ENCODE assay signal across 19 mouse cellular contexts in genomic region chr6:37400167-37400566, GRCm38 (mm10). TPM values are rescaled to one million over a fixed set of nuclear protein-coding genes. Genes with fewer than 3 reads are reported as not detected.
DNase-seq lines count a peak whose midpoint lies in the region; ATAC-seq and TF ChIP-seq lines count a peak whose summit lies in the region.
"Had no signal": no experiment of that assay in that cellular context is flagged by ENCODE, and none has a peak within 500 bp of the region (broad histone marks: within the 10 kb centered on the region; RNA-seq: fewer than 3 reads in every experiment).

No protein-coding gene starts in this region.

- no peak for TF ChIP-seq CTCF in lung, embryonic 14.5 days (IDR thresholded peaks at IDR 0.05; ENCODE audit: low read depth)
- TF ChIP-seq CTCF in stomach, postnatal 0 days (IDR thresholded peaks at IDR 0.05; ENCODE audit: low read depth), result no peak

- no peaks in the 10 kb centered on the region for H3K36me3 ChIP-seq in heart, embryonic 12.5 days
- peaks cover 5% of the 10 kb centered on the region; the same call in 1 of the 2 replicates for H3K36me3 ChIP-seq in lung, embryonic 14.5 days (ENCODE audit: insufficient read depth)
- H3K36me3 ChIP-seq in heart, embryonic 16.5 days (ENCODE audit: control insufficient read depth, insufficient read depth), result no peaks in the 10 kb centered on the region
- H3K36me3 ChIP-seq in stomach, postnatal 0 days (ENCODE audit: control insufficient read depth, insufficient read depth, low read length), result no peaks in the 10 kb centered on the region
- H3K36me3 ChIP-seq: embryonic facial prominence, embryonic 15.5 days; forebrain, embryonic 10.5 days; hindbrain, embryonic 13.5 days; stomach, embryonic 15.5 days had no signal

- DNase-seq in heart, postnatal 10 days, result no peak
- DNase-seq in lung, embryonic 14.5 days, result no peak
- DNase-seq in lung, postnatal 4 days, result no peak
- no peak for DNase-seq in stomach, postnatal 0 days (ENCODE audit: low spot score)
- DNase-seq in gastrocnemius, postnatal 10 days, result no peak
- DNase-seq: adrenal gland, adult 2 months; cerebellum, adult 2 months; cerebellum, postnatal 36 days; forebrain, postnatal 0 days; midbrain, embryonic 14.5 days; thymus, adult 2 months had no signal

- no peak overlapping the region for H3K9ac ChIP-seq in heart, embryonic 12.5 days
- no peak overlapping the region for H3K9ac ChIP-seq in lung, embryonic 14.5 days
- no peak overlapping the region for H3K9ac ChIP-seq in heart, embryonic 16.5 days (ENCODE audit: low read length)
- no peak overlapping the region for H3K9ac ChIP-seq in stomach, postnatal 0 days (ENCODE audit: low read length)
- H3K9ac ChIP-seq: embryonic facial prominence, embryonic 15.5 days; forebrain, postnatal 0 days; hindbrain, embryonic 13.5 days; kidney, embryonic 15.5 days; stomach, embryonic 15.5 days had no signal

- peak overlapping the region; percentile 42; the same call in 1 of the 2 replicates for H3K4me2 ChIP-seq in heart, embryonic 12.5 days
- H3K4me2 ChIP-seq in lung, embryonic 14.5 days, result peak overlapping the region; percentile 44; the same call in 1 of the 2 replicates
- no peak overlapping the region for H3K4me2 ChIP-seq in heart, embryonic 16.5 days (ENCODE audit: low read depth, low read length)
- no peak overlapping the region for H3K4me2 ChIP-seq in stomach, postnatal 0 days (replicated peaks; ENCODE audit: low read depth)
- H3K4me2 ChIP-seq: embryonic facial prominence, embryonic 15.5 days; hindbrain, embryonic 13.5 days; kidney, embryonic 15.5 days; stomach, embryonic 15.5 days had no signal

- WGBS in heart, embryonic 12.5 days, result 50% methylated on average over 4 of the region's 4 CpGs
- 48% methylated on average over 4 of the region's 4 CpGs for WGBS in lung, embryonic 14.5 days
- WGBS in heart, embryonic 16.5 days, result 60% methylated on average over 4 of the region's 4 CpGs
- WGBS in stomach, postnatal 0 days, result 54% methylated on average over 4 of the region's 4 CpGs

- no peaks in the 10 kb centered on the region for H3K9me3 ChIP-seq in heart, embryonic 12.5 days (replicated peaks)
- H3K9me3 ChIP-seq in lung, embryonic 14.5 days (ENCODE audit: low read depth, low read length), result no peaks in the 10 kb centered on the region
- no peaks in the 10 kb centered on the region for H3K9me3 ChIP-seq in heart, embryonic 16.5 days (replicated peaks; ENCODE audit: control insufficient read depth, low read length)
- H3K9me3 ChIP-seq in stomach, postnatal 0 days (ENCODE audit: control insufficient read depth, low read length), result no peaks in the 10 kb centered on the region
- H3K9me3 ChIP-seq: embryonic facial prominence, embryonic 15.5 days; forebrain, embryonic 10.5 days; hindbrain, embryonic 13.5 days; kidney, embryonic 15.5 days; megakaryocyte, embryonic 14.5 days; stomach, embryonic 15.5 days had no signal

- TF ChIP-seq EP300 in stomach, postnatal 0 days (optimal IDR thresholded peaks at IDR 0.05), result no peak

- H3K4me1 ChIP-seq in heart, embryonic 12.5 days (replicated peaks), result peaks cover 93% of the 10 kb centered on the region
- H3K4me1 ChIP-seq in lung, embryonic 14.5 days (ENCODE audit: insufficient read depth), result peaks cover 65% of the 10 kb centered on the region
- H3K4me1 ChIP-seq in heart, embryonic 16.5 days (ENCODE audit: control insufficient read depth, insufficient read depth, low read length), result peaks cover 84% of the 10 kb centered on the region
- peaks cover 14% of the 10 kb centered on the region for H3K4me1 ChIP-seq in stomach, postnatal 0 days (replicated peaks; ENCODE audit: control insufficient read depth, insufficient read depth)

- no peak for ATAC-seq in heart, embryonic 12.5 days (ENCODE audit: insufficient number of reproducible peaks, low FRiP score)
- ATAC-seq in lung, embryonic 14.5 days (ENCODE audit: insufficient read depth), result no peak
- ATAC-seq in heart, embryonic 16.5 days (replicated peaks; ENCODE audit: extremely low read depth, insufficient read depth, low FRiP score), result no peak
- no peak for ATAC-seq in stomach, postnatal 0 days (ENCODE audit: low FRiP score, low TSS enrichment)
- ATAC-seq: forebrain, postnatal 0 days had no signal

- H3K4me3 ChIP-seq in heart, embryonic 12.5 days, result no peak overlapping the region
- no peak overlapping the region for H3K4me3 ChIP-seq in lung, embryonic 14.5 days (ENCODE audit: low read depth, low read length)
- H3K4me3 ChIP-seq in heart, embryonic 16.5 days (ENCODE audit: low read length), result no peak overlapping the region
- H3K4me3 ChIP-seq in stomach, postnatal 0 days (ENCODE audit: low read depth, low read length), result no peak overlapping the region
- H3K4me3 ChIP-seq: embryonic facial prominence, embryonic 15.5 days; forebrain, embryonic 10.5 days; hindbrain, embryonic 13.5 days; kidney, embryonic 15.5 days; megakaryocyte, embryonic 14.5 days; stomach, embryonic 15.5 days had no signal

- H3K27me3 ChIP-seq in heart, embryonic 12.5 days (replicated peaks), result no peaks in the 10 kb centered on the region
- H3K27me3 ChIP-seq in lung, embryonic 14.5 days (ENCODE audit: insufficient read depth, low read length), result no peaks in the 10 kb centered on the region
- H3K27me3 ChIP-seq in heart, embryonic 16.5 days (ENCODE audit: control insufficient read depth, insufficient read depth, low read length), result no peaks in the 10 kb centered on the region
- H3K27me3 ChIP-seq in stomach, postnatal 0 days (ENCODE audit: control insufficient read depth, insufficient read depth, low read length), result no peaks in the 10 kb centered on the region
- H3K27me3 ChIP-seq: embryonic facial prominence, embryonic 15.5 days; hindbrain, embryonic 13.5 days; kidney, embryonic 15.5 days; megakaryocyte, embryonic 14.5 days; stomach, embryonic 15.5 days had no signal

- peak overlapping the region; percentile 95 for H3K27ac ChIP-seq in heart, embryonic 12.5 days (ENCODE audit: poor library complexity, severe bottlenecking)
- peak overlapping the region; percentile 67; the same call in 1 of the 2 replicates for H3K27ac ChIP-seq in lung, embryonic 14.5 days (ENCODE audit: low read depth)
- H3K27ac ChIP-seq in heart, embryonic 16.5 days (ENCODE audit: low read length), result peak overlapping the region; percentile 70
- peak overlapping the region; percentile 1; the same call in 1 of the 2 replicates for H3K27ac ChIP-seq in stomach, postnatal 0 days (replicated peaks)
- H3K27ac ChIP-seq: forebrain, embryonic 10.5 days; hindbrain, embryonic 13.5 days had no signal

- intact Hi-C loops in heart, postnatal 10 days (cut with DNase I), result loop anchor here (2.0 kb wide), 1 partner anchor 19 kb away; no protein-coding TSS in a partner anchor

RNA-seq across cellular contexts. Expression of gene Creb3l2, which starts 41.8 kb away (rescaled TPM):
- 49.4 and 52.2 TPM in 2 replicates for polyA plus RNA-seq in heart, embryonic 12.5 days (2016; fragmentation: Nextera tagmentation; extraction: Ambion mirVana)
- total RNA-seq in heart, postnatal 10 days (2021), result 10 to 100 TPM; 40.0 to 42.0 TPM
- polyA plus RNA-seq in lung, embryonic 14.5 days (2014; fragmentation: Nextera tagmentation; extraction: Ambion mirVana), result 33.1 and 35.6 TPM in 2 replicates
- polyA plus RNA-seq in heart, embryonic 16.5 days (2015; fragmentation: Nextera tagmentation; extraction: Ambion mirVana), result 28.0 and 28.2 TPM in 2 replicates
- 8.3 and 8.5 TPM in 2 replicates for polyA plus RNA-seq in stomach, postnatal 0 days (2015; fragmentation: Nextera tagmentation; extraction: Ambion mirVana)
- total RNA-seq in gastrocnemius, postnatal 10 days (2021), result 10 to 100 TPM; 18.2 to 24.0 TPM

Comparison
In these comparisons a context has a peak if more than half of its experiments do, and no peak if none do; other contexts are left out.
1. H3K4me2 ChIP-seq: peak in heart, embryonic 12.5 days (single experiment) and lung, embryonic 14.5 days (single experiment); none in heart, embryonic 16.5 days (single experiment) and stomach, postnatal 0 days (single experiment).
2. H3K27ac ChIP-seq: peak in every context shown above with its lines; median percentile 95 in heart, embryonic 12.5 days; 70 in heart, embryonic 16.5 days; 67 in lung, embryonic 14.5 days; 1 in stomach, postnatal 0 days.